Mouse (Mus musculus) left cerebral cortex, adult 11 months (tissue): ENCODE results near the gene Vmn2r13.
"Not testable (repeated sequence)": the region's sequence is repeated elsewhere in the genome, so short reads cannot be mapped to it uniquely, and the experiment has no call there.

ENCODE experiments used
- DNase-seq: peaks from one replicate; pipeline ENCODE4 v3.0.0; 2022; ENCODE audit warnings: low spot score

The Vmn2r13 gene

DNA sequence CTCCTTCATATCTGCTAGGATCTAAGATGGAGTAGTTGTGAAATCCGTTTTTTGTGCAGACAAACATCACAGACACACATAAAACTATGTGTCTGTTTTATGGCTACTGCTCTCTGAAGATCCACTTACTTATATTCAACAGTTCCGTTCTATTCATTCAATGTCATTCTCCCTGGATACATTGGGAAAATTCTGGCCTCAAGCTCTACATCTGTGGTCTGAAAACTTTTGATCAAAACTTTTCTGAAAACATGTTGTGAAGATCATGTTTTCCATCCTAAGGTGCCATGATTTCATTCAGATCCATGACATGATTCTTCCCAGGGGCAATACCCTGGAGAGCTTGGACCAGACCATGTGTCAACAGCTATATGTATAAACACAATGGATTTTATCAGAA is at the start of gene Vmn2r13:
Gene Vmn2r13, minus strand, starts transcription at position 101 of the 400 bp plus-strand sequence.
- DNase-seq = not testable (repeated sequence)

DNA sequence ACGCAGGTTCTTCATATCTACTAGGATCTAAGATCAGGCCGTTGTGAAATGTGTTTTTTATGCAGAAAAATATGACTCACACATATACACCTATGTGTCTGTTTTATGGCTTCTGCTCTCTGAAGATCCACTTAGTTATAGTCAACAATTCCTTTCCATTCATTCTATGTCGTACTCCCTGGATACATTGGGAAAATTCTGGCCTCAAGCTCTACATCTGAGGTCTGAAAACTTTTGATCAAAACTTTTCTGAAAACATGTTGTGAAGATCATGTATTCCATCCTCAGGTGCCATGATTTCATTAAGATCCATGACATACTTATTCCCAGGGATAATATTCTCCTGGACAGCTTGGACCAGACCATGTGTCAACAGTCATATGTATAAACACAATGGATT is 32.6 kb upstream of the Vmn2r13 start, which contains the start of gene Vmn2r14:
Gene Vmn2r14, minus strand, starts transcription at position 101 of the 400 bp plus-strand sequence.
- no peak for DNase-seq

DNA sequence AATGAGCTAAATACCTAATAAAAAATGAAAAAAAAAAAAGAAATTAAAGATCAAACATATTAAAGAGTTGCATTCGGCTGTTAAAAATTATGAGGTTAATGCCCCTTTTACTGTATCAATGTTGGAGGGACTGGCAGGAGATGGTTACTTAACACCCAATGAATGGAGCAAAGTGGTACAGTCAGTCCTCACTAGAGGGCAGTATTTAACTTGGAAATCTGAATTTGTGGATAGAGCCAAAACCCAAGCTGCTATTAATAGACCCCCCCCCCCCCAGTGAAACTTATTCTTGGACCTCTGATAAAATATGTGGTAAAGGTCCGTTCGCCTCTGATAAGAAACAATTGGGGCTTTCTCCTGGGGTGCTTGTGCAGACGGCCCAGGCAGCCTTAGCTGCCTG is 25.1 kb downstream of the Vmn2r13 start:
- not testable (repeated sequence) for DNase-seq

DNA sequence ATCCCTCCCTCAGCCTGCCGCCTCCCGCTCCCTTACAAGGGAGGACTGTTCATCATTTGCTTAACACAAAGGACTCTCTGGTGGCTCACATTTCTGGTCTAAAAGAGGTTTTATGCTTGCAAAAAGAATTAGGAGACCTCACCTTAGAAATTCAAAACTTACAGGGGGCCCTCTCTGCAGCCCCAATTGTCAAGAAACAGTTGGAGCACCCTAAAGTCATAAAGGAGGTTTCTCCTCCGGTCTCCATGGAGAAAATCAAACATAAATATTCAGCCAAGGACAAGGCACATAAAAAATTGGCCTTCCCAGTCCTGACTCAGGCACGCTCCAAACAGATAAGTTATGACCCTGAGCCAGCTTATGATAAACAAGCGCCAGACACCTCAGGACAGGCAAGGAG is 31.9 kb downstream of the Vmn2r13 start:
- no peak for DNase-seq

DNA sequence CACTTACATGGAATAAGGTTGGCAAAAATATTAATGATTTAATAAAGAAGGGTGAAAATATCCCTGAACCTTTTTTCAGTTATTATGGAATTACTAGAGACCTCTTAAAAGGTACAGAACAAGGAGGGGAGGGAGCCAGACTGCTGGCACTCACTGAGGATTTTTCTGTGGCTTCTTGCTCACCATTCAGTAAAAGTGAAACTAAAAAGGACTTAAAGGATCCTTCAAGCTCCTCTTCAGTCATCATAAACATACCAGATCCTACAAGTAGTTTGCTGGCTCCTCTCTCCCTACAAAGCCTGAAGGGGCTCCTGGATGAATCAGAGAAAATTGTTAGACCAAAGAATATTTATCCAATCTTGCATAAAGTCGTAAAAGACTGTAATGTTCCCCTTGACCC is 32.4 kb downstream of the Vmn2r13 start:
- DNase-seq = not testable (repeated sequence)

DNA sequence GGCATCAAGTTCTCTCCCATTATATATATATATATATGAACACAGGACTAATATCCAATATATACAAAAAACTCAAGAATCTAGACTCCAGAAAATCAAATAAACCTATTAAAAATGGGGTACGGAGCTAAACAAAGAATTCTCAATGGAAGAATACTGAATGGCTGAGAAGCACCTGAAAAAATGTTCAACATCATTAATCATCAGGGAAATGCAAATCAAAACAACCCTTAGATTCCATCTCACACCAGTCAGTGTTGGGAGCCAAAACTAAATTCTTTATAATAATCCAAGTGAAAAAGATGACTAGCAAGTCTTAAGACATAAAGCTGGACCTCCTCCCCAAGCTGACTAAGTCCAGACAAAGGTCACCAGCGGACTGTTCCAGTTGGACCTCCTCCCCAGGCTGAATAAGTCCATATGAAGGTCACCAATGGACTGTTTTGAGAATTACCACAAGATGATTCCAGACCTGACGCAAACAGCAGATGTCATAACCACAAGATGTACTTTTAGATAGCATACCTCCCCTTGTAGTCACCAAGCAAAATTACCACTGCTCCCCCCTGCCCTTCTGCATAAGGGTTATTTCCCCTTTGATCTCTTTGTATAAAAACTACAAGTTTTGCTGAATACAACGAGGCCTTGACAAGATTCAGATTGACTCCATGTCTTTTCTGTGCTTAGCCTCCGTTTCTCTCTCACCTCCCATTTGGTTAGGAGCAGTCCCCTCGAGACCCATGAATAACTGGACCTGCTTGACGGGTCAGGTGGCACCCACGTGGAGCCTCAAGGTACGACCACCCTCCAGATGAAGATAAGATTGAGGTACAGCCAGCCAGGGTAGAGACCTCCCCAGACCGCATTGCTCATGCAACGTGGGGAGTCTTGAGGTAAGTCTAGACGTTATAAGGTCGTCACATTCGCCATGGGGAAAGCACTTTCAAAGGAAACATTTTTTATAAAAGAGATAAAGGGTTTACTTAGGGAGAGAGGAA is 33.2 kb downstream of the Vmn2r13 start:
- not testable (repeated sequence) for DNase-seq

DNA sequence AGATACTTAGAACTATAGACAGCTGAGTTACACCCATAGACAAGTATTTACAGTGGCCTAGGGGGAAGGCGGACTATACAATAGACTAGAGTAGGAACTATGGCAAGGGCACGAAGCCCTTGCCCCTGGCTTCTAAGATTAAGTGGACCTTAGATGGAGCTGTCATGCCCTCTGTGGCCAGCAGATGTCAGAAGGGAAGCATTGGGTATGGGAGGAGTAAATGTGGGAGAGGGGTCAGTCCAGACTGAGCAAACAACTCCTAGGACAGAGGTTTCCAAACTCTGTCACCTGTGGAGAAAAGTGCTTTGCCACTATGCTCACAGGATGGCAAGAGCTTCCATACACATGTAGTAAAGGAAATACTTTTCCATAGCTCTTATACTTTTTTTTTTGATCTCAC is 52.5 kb downstream of the Vmn2r13 start:
- no peak for DNase-seq

DNA sequence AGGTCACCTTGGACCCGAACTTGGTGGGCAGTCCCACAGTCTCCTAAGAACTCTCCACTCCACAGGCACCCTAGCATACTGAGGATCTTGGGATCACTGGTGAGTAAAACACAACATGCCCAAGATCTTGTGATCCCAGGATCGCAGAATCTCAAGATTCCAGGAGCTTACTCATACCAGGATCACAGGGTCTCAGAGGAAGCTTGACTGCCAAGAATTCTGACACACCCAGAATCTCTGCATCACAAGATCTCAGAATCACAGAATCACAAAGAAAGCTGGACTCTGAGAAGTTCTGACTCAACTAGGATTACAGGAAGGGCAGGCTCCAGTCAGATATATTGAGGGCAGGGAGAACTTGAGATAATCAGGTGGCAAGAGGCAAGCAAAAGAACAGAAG is 55.3 kb downstream of the Vmn2r13 start:
- no peak for DNase-seq
